Mouse (Mus musculus) frontal cortex, adult 2 months (tissue): ENCODE measurements at regions not wholly inside any gene's neighbourhood (a gene's known extent, or its start where the extent isn't known, plus 50 kb on each side); places are given as distances from the start of the nearest gene placed in this dataset.

Experiments
- DNase-seq, 2 experiments: peaks; one replicate each; pipeline ENCODE4 v3.0.0; 2022; ENCODE audit warnings: low spot score in 1 of 2; ENCODE audit errors: extremely low spot score in 1 of 2

- DNase-seq, result no peak
Measured at GRCm38 (mm10) chr6:107788224-107788893, 258.8 kb downstream of the Lrrn1 start.

GRCm38 (mm10) chr6:107797845-107798244, 267.0 kb upstream of the Setmar start:
- DNase-seq, result no peak

GRCm38 (mm10) chr6:107803056-107803455, 261.8 kb upstream of the Setmar start:
- DNase-seq, result no peak
